Mouse (Mus musculus) ovary, postnatal 36 days (tissue): ENCODE data around the gene Arfip2.

Experiments
- DNase-seq: peaks from one replicate; pipeline ENCODE4 v3.0.0; 2022; ENCODE audit warnings: low spot score, mixed read lengths

The Arfip2 gene

GRCm38 (mm10) chr7:105614400-105614799 lies 25.8 kb downstream of the Arfip2 start:
- DNase-seq, result no peak

- DNase-seq, result no peak
These were observed 28.4 kb downstream of the Arfip2 start for GRCm38 (mm10) chr7:105611767-105612166.

- DNase-seq, result no peak
These were observed 31.7 kb downstream of the Arfip2 start for GRCm38 (mm10) chr7:105608467-105608866.

GRCm38 (mm10) chr7:105602860-105603623 lies 37.2 kb downstream of the Arfip2 start:
- DNase-seq, result peak; percentile 59

GRCm38 (mm10) chr7:105590097-105590496 lies 50.1 kb downstream of the Arfip2 start:
- no peak for DNase-seq

- no peak for DNase-seq
These were observed 51.8 kb downstream of the Arfip2 start for GRCm38 (mm10) chr7:105588325-105588912.
